Mouse (Mus musculus): ENCODE results near the gene Slc6a18.
"Not testable (repeated sequence)": the region's sequence is repeated elsewhere in the genome, so short reads cannot be mapped to it uniquely, and the experiment has no call there.

Slc6a18 gene

GRCm38 (mm10) chr13:73677853-73678252, at the start of gene Slc6a18:
Gene Slc6a18 (minus strand): TSS chr13:73678023.
- DNase-seq (ENCODE audit: low spot score in 2 of 2) = no peak

- no peak for DNase-seq (ENCODE audit: low spot score in 2 of 2)
Measured at GRCm38 (mm10) chr13:73725315-73725714, 47.5 kb upstream of the Slc6a18 start.

- peak in 1 of 2 experiments; percentile 57 for DNase-seq (ENCODE audit: low spot score in 2 of 2)
Measured at GRCm38 (mm10) chr13:73723081-73723668, 45.4 kb upstream of the Slc6a18 start.

GRCm38 (mm10) chr13:73720241-73720640, 42.4 kb upstream of the Slc6a18 start:
- DNase-seq (ENCODE audit: low spot score in 2 of 2) = no peak

GRCm38 (mm10) chr13:73718225-73718624, 40.4 kb upstream of the Slc6a18 start:
- peak in 1 of 2 experiments; percentile 80 for DNase-seq (ENCODE audit: low spot score in 2 of 2)

GRCm38 (mm10) chr13:73714020-73714419, 36.2 kb upstream of the Slc6a18 start:
- no peak for DNase-seq (ENCODE audit: low spot score in 2 of 2)

GRCm38 (mm10) chr13:73713204-73713603, 35.4 kb upstream of the Slc6a18 start:
- DNase-seq (ENCODE audit: low spot score in 2 of 2) = no peak

GRCm38 (mm10) chr13:73712228-73712627, 34.4 kb upstream of the Slc6a18 start:
- DNase-seq (ENCODE audit: low spot score in 2 of 2) = no peak

- no peak for DNase-seq (ENCODE audit: low spot score in 2 of 2)
Measured at GRCm38 (mm10) chr13:73711803-73712202, 34.0 kb upstream of the Slc6a18 start.

GRCm38 (mm10) chr13:73711221-73711620, 33.4 kb upstream of the Slc6a18 start:
- no peak for DNase-seq (ENCODE audit: low spot score in 2 of 2)

- no peak for DNase-seq (ENCODE audit: low spot score in 2 of 2)
Measured at GRCm38 (mm10) chr13:73709491-73709890, 31.7 kb upstream of the Slc6a18 start.

GRCm38 (mm10) chr13:73704694-73705325, 27.0 kb upstream of the Slc6a18 start, which contains the start of gene Slc6a19:
Gene Slc6a19 (minus strand): TSS chr13:73704865.
- no peak for DNase-seq (ENCODE audit: low spot score in 2 of 2)

- not testable (repeated sequence) for DNase-seq (ENCODE audit: low spot score in 2 of 2)
Measured at GRCm38 (mm10) chr13:73703486-73703885, 25.7 kb upstream of the Slc6a18 start.

GRCm38 (mm10) chr13:73702776-73703175, 25.0 kb upstream of the Slc6a18 start:
- DNase-seq (ENCODE audit: low spot score in 2 of 2) = no peak

GRCm38 (mm10) chr13:73701161-73701883, 23.5 kb upstream of the Slc6a18 start:
- peak in 1 of 2 experiments; percentile 9 for DNase-seq (ENCODE audit: low spot score in 2 of 2)

- no peak for DNase-seq (ENCODE audit: low spot score in 2 of 2)
Measured at GRCm38 (mm10) chr13:73700554-73700953, 22.7 kb upstream of the Slc6a18 start.

- DNase-seq (ENCODE audit: low spot score in 2 of 2) = no peak
Measured at GRCm38 (mm10) chr13:73699714-73700113, 21.9 kb upstream of the Slc6a18 start.

- no peak for DNase-seq (ENCODE audit: low spot score in 2 of 2)
Measured at GRCm38 (mm10) chr13:73696529-73696928, 18.7 kb upstream of the Slc6a18 start.

- DNase-seq (ENCODE audit: low spot score in 2 of 2) = no peak
Measured at GRCm38 (mm10) chr13:73694972-73695371, 17.1 kb upstream of the Slc6a18 start.

GRCm38 (mm10) chr13:73693333-73693732, 15.5 kb upstream of the Slc6a18 start:
- no peak for DNase-seq (ENCODE audit: low spot score in 2 of 2)

GRCm38 (mm10) chr13:73692249-73692868, 14.5 kb upstream of the Slc6a18 start:
- peak; percentile 10 to 21 for DNase-seq (ENCODE audit: low spot score in 2 of 2)

- DNase-seq (ENCODE audit: low spot score in 2 of 2) = no peak
Measured at GRCm38 (mm10) chr13:73688934-73689333, 11.1 kb upstream of the Slc6a18 start.

Measured in heart, adult 9 months (tissue).